Mouse (Mus musculus): ENCODE measurements at regions not wholly inside any gene's neighbourhood (a gene's known extent, or its start where the extent isn't known, plus 50 kb on each side); places are given as distances from the start of the nearest gene placed in this dataset.
"Not testable (repeated sequence)": the region's sequence is repeated elsewhere in the genome, so short reads cannot be mapped to it uniquely, and the experiment has no call there.

DNA sequence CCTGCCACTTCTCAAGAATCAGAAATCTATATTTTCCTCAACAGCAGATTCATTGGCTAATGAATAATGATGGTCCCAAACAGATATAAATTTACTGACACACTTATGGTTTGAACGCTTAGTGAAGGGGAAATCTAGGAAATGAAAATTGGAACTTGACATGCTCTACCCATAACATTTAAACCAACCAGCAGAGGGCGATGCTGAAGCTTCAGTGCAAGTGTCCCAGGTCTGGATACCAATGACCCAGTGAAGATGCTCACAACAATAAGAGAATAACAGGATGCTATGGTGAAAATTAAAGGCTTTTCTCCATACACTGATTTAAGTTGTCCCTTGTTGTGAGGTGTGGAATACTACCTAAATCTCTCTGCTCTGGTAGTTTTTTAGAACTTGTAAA, 236.0 kb upstream of the Rorb start:
- 43% methylated on average over 2 of the region's 2 CpGs for WGBS
- no peak for DNase-seq (ENCODE audit: low spot score)
- H3K4me3 ChIP-seq (ENCODE audit: low read depth, low read length) = no peak overlapping the region
- no peaks in the 10 kb centered on the region for H3K9me3 ChIP-seq (replicated peaks; ENCODE audit: control insufficient read depth, low read length)
- H3K4me2 ChIP-seq (ENCODE audit: low read depth, low read length) = no peak overlapping the region
- no peaks in the 10 kb centered on the region for H3K36me3 ChIP-seq (replicated peaks; ENCODE audit: control insufficient read depth, insufficient read depth, low read length)
- no peak overlapping the region for H3K9ac ChIP-seq (replicated peaks; ENCODE audit: low read depth, low read length)
- H3K27me3 ChIP-seq (ENCODE audit: control insufficient read depth, insufficient read depth, low read length) = no peaks in the 10 kb centered on the region
- no peak for ATAC-seq (ENCODE audit: insufficient read depth, low read depth)
- H3K4me1 ChIP-seq (ENCODE audit: control insufficient read depth, insufficient read depth) = no peaks in the 10 kb centered on the region
- peak; percentile 48 for TF ChIP-seq CTCF (IDR thresholded peaks at IDR 0.05; ENCODE audit: low read depth)
- no peak for TF ChIP-seq EP300 (IDR thresholded peaks at IDR 0.05; ENCODE audit: low read depth)
- H3K27ac ChIP-seq (ENCODE audit: low read depth) = no peak overlapping the region

DNA sequence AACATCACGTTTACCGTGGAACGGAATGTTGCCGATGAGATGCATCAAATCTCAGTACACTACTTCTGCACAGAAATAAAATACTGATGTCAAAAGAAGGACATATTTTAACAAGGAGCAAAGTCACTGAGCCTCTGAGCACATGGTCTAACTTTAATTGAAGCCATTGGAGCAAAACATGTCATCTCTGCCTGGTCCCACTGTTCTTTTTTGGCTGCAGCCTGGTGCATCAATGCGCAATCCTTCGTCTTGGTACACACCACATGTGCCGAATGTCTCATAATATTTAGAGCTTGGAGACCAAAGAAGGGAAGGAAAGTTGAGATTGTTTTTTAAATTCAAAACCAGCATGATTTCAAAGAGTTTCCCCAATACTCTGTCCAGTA, 233.4 kb upstream of the Rorb start:
- Histone ChIP-seq H3K4me2 (ENCODE audit: low read depth, low read length) (no peak overlapping the region), H3K27ac (ENCODE audit: low read depth) (no peak overlapping the region), H3K27me3 (ENCODE audit: control insufficient read depth, insufficient read depth, low read length) (no peaks in the 10 kb centered on the region), H3K9ac (replicated peaks; ENCODE audit: low read depth, low read length) (no peak overlapping the region), H3K4me1 (ENCODE audit: control insufficient read depth, insufficient read depth) (no peaks in the 10 kb centered on the region), H3K9me3 (replicated peaks; ENCODE audit: control insufficient read depth, low read length) (no peaks in the 10 kb centered on the region), H3K36me3 (replicated peaks; ENCODE audit: control insufficient read depth, insufficient read depth, low read length) (no peaks in the 10 kb centered on the region), H3K4me3 (ENCODE audit: low read depth, low read length) (no peak overlapping the region)
- DNase-seq (ENCODE audit: low spot score) (no peak), ATAC-seq (ENCODE audit: insufficient read depth, low read depth) (no peak)
- TF ChIP-seq EP300 (IDR thresholded peaks at IDR 0.05; ENCODE audit: low read depth) = no peak
- TF ChIP-seq CTCF (IDR thresholded peaks at IDR 0.05; ENCODE audit: low read depth) = no peak
- 70% methylated on average over 7 of the region's 7 CpGs for WGBS

DNA sequence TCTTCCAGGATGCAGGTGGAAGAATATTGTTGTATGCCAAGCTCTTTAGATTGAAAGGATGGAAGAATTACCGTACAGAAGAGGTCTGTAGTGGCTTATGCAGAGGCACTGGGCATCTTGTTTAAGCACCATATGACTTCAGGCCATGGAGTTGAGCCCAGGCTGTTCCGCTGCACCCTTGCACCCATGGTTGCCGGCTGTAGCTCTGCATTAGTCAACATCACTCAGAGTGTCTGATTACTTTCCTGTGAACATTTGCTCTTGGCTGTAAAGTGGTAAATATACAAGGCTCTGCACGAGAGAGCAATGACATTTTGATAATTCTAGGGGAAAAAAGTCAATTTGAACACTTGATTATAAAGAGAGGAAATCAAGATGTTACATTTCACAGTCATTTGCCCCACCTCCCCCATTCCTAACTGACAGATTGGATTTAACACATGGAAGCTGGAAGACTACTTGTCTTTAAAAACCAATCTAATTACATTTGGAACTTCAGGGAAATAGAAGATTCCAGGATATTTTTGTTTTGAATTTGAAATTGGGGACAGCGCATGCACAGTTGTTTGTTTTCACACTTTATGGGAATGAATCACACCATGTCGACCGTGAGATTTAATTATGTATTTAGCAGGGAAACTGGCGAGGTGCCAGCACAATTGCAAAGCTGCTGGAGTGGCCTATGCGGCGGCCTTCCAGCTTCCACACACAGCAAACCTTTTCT, 232.9 kb upstream of the Rorb start:
- WGBS = 56% methylated on average over 10 of the region's 10 CpGs
- DNase-seq (ENCODE audit: low spot score) = no peak
- TF ChIP-seq CTCF (IDR thresholded peaks at IDR 0.05; ENCODE audit: low read depth) = no peak
- no peaks in the 10 kb centered on the region for H3K36me3 ChIP-seq (replicated peaks; ENCODE audit: control insufficient read depth, insufficient read depth, low read length)
- no peak overlapping the region for H3K4me3 ChIP-seq (ENCODE audit: low read depth, low read length)
- H3K27me3 ChIP-seq (ENCODE audit: control insufficient read depth, insufficient read depth, low read length) = no peaks in the 10 kb centered on the region
- no peaks in the 10 kb centered on the region for H3K4me1 ChIP-seq (ENCODE audit: control insufficient read depth, insufficient read depth)
- no peak overlapping the region for H3K4me2 ChIP-seq (ENCODE audit: low read depth, low read length)
- no peaks in the 10 kb centered on the region for H3K9me3 ChIP-seq (replicated peaks; ENCODE audit: control insufficient read depth, low read length)
- H3K27ac ChIP-seq (ENCODE audit: low read depth) = no peak overlapping the region
- no peak for ATAC-seq (ENCODE audit: insufficient read depth, low read depth)
- no peak overlapping the region for H3K9ac ChIP-seq (replicated peaks; ENCODE audit: low read depth, low read length)

DNA sequence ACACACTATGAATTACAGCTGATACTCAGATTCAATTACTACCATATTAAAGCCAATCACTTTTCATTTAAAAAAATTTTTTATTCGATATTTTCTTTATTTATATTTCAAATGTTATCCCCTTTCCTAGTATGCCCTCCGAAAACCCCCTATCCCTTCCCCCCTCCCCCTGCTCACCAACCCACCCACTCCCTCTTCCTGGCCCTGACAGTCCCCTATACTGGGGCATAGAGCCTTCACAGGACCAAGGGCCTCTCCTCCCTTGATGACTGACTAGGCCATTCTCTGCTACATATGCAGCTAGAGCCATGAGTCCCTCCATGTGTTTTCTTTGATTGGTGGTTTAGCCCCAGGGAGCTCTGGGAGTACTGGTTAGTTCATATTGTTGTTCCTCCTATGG, 196.1 kb upstream of the Rorb start:
- not testable (repeated sequence) for H3K36me3 ChIP-seq (replicated peaks; ENCODE audit: control insufficient read depth, insufficient read depth, low read length); H3K4me3 ChIP-seq (ENCODE audit: low read depth, low read length); H3K4me2 ChIP-seq (ENCODE audit: low read depth, low read length); ATAC-seq (ENCODE audit: insufficient read depth, low read depth); DNase-seq (ENCODE audit: low spot score); H3K9ac ChIP-seq (replicated peaks; ENCODE audit: low read depth, low read length); H3K9me3 ChIP-seq (replicated peaks; ENCODE audit: control insufficient read depth, low read length); H3K27ac ChIP-seq (ENCODE audit: low read depth); H3K27me3 ChIP-seq (ENCODE audit: control insufficient read depth, insufficient read depth, low read length); H3K4me1 ChIP-seq (ENCODE audit: control insufficient read depth, insufficient read depth)
- 72% methylated on average over 2 of the region's 2 CpGs for WGBS

DNA sequence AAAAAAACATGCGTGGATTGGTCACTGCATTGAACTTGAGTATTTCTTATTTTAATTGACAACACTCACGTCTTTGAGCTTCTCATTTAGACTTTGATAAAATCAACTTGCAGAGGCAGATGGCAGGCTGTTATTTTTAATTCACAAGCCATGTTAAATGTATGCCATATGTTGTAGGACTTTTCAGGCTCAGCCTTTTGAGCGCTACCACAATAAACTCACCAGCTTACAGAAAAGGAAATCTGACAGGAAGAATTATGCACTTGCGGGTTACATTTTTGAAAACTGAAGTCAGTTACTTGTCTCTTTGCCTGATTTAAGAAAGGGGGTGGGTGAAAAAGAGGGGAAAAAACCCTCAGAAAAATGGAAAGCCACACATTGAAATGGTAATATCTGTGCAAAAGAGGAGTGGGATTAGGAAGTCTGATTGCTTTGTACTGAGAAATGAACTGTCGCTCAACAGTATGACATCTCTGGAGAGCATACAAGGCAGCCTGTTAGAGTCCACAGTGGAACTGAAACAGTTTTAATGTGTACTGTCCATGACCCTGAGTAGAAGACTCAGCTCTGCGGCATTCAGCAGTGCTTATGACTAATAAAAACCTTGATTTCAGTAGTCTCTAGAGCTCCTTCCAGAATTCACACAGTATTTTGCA, 195.6 kb upstream of the Rorb start:
- 77% methylated on average over 6 of the region's 6 CpGs for WGBS

DNA sequence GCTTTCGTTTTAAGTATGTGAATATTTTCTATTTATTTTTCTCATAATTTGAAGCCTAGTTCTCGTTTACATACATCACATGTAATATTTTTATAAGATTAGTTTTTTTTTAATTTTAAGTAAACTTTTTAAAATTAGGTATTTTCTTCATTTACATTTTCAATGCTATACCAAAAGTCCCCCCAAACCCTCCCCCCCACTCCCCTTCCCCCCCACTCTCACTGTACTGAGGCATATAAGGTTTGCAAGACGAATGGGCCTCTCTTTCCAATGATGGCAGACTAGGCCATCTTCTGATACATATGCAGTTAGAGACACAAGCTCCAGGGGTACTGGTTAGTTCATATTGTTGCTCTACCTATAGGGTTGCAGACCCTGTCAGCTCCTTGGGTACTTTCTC, 174.9 kb upstream of the Rorb start:
- 73% methylated on average over 3 of the region's 3 CpGs for WGBS
- not testable (repeated sequence) for H3K4me2 ChIP-seq (ENCODE audit: low read depth, low read length); H3K4me3 ChIP-seq (ENCODE audit: low read depth, low read length); H3K9me3 ChIP-seq (replicated peaks; ENCODE audit: control insufficient read depth, low read length); DNase-seq (ENCODE audit: low spot score); H3K27ac ChIP-seq (ENCODE audit: low read depth); H3K36me3 ChIP-seq (replicated peaks; ENCODE audit: control insufficient read depth, insufficient read depth, low read length); H3K4me1 ChIP-seq (ENCODE audit: control insufficient read depth, insufficient read depth); H3K9ac ChIP-seq (replicated peaks; ENCODE audit: low read depth, low read length); H3K27me3 ChIP-seq (ENCODE audit: control insufficient read depth, insufficient read depth, low read length); ATAC-seq (ENCODE audit: insufficient read depth, low read depth)

More for the DNA sequence above, 195.6 kb upstream of the Rorb start:
- Histone ChIP-seq H3K9me3 (replicated peaks; ENCODE audit: control insufficient read depth, low read length) (no peaks in the 10 kb centered on the region), H3K27me3 (ENCODE audit: control insufficient read depth, insufficient read depth, low read length) (no peaks in the 10 kb centered on the region), H3K27ac (ENCODE audit: low read depth) (no peak overlapping the region), H3K9ac (replicated peaks; ENCODE audit: low read depth, low read length) (no peak overlapping the region), H3K4me3 (ENCODE audit: low read depth, low read length) (no peak overlapping the region), H3K4me2 (ENCODE audit: low read depth, low read length) (no peak overlapping the region), H3K4me1 (ENCODE audit: control insufficient read depth, insufficient read depth) (no peaks in the 10 kb centered on the region), H3K36me3 (replicated peaks; ENCODE audit: control insufficient read depth, insufficient read depth, low read length) (no peaks in the 10 kb centered on the region)
- TF ChIP-seq EP300 (IDR thresholded peaks at IDR 0.05; ENCODE audit: low read depth) = no peak
- no peak for TF ChIP-seq CTCF (IDR thresholded peaks at IDR 0.05; ENCODE audit: low read depth)
- ATAC-seq (ENCODE audit: insufficient read depth, low read depth) (no peak), DNase-seq (ENCODE audit: low spot score) (no peak)
